In the genomic region with DNA sequence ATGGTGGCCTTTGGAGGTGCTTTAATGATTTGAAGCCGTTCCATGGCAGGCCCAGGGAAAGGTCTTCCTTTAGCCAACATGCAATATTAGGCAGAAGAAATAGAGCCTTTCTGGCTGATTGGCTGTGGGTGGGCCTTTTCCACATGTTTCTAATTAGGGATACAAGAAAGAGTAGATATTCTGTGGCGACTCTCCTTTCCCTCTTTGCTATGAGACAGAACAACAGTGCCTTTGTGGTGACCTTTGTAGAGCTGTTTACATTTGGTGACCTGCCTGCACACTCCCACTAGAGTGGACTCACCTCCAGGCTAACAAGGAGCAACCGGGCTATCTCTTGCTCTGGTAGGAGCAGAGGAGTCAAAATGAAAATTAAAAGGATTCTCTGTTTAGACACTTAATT, we compare ENCODE assay signal across 13 mouse cellular contexts.
DNase-seq lines count a peak whose midpoint lies in the region; ATAC-seq and TF ChIP-seq lines count a peak whose summit lies in the region.
"Had no signal": no experiment of that assay in that cellular context is flagged by ENCODE, and none has a peak within 500 bp of the region (broad histone marks: within the 10 kb centered on the region; RNA-seq: fewer than 3 reads in every experiment).

No protein-coding gene starts in this region.

- H3K9me3 ChIP-seq in lung, embryonic 14.5 days (ENCODE audit: low read depth, low read length), result no peaks in the 10 kb centered on the region
- no peaks in the 10 kb centered on the region for H3K9me3 ChIP-seq in heart, embryonic 16.5 days (replicated peaks; ENCODE audit: control insufficient read depth, low read length)
- H3K9me3 ChIP-seq: neural tube, embryonic 13.5 days had no signal

- H3K4me3 ChIP-seq in lung, embryonic 14.5 days (ENCODE audit: low read depth, low read length), result no peak overlapping the region
- no peak overlapping the region for H3K4me3 ChIP-seq in heart, embryonic 16.5 days (ENCODE audit: low read length)
- H3K4me3 ChIP-seq: erythroblast, embryonic 14.5 days; neural tube, embryonic 13.5 days had no signal

- H3K9ac ChIP-seq in lung, embryonic 14.5 days, result no peak overlapping the region
- no peak overlapping the region for H3K9ac ChIP-seq in heart, embryonic 16.5 days (ENCODE audit: low read length)
- H3K9ac ChIP-seq: neural tube, embryonic 13.5 days had no signal

- WGBS in lung, embryonic 14.5 days, result 18% methylated on average over 3 of the region's 3 CpGs
- 35% methylated on average over 3 of the region's 3 CpGs for WGBS in heart, embryonic 16.5 days

- DNase-seq in gastrocnemius, adult 18-20 months (ENCODE audit: low spot score), result peak; percentile 31
- no peak for DNase-seq in gastrocnemius, postnatal 25 days
- DNase-seq in lung, embryonic 14.5 days, result peak; percentile 41
- no peak for DNase-seq in lung, adult 18-20 months
- DNase-seq in skeletal muscle tissue, adult 2 months (ENCODE audit: low read depth, low spot score), result peak; percentile 38
- DNase-seq in thymus, adult 18-20 months, result no peak
- DNase-seq: adrenal gland, adult 8-10 months; cerebellum, adult 18-20 months; gastrocnemius, postnatal 14 days had no signal

- no peak for TF ChIP-seq CTCF in lung, embryonic 14.5 days (IDR thresholded peaks at IDR 0.05; ENCODE audit: low read depth)

- ATAC-seq in lung, embryonic 14.5 days (ENCODE audit: insufficient read depth), result no peak
- ATAC-seq in heart, embryonic 16.5 days (replicated peaks; ENCODE audit: extremely low read depth, insufficient read depth, low FRiP score), result no peak
- ATAC-seq in granulocyte monocyte progenitor cell, adult 5-6 weeks (replicated peaks; ENCODE audit: poor library complexity, severe bottlenecking), result no peak

- no peaks in the 10 kb centered on the region for H3K27me3 ChIP-seq in lung, embryonic 14.5 days (ENCODE audit: insufficient read depth, low read length)
- no peaks in the 10 kb centered on the region for H3K27me3 ChIP-seq in heart, embryonic 16.5 days (ENCODE audit: control insufficient read depth, insufficient read depth, low read length)
- H3K27me3 ChIP-seq: neural tube, embryonic 13.5 days had no signal

- no peak overlapping the region for H3K4me2 ChIP-seq in lung, embryonic 14.5 days
- H3K4me2 ChIP-seq in heart, embryonic 16.5 days (ENCODE audit: low read depth, low read length), result no peak overlapping the region
- H3K4me2 ChIP-seq: neural tube, embryonic 13.5 days had no signal

- peaks cover 33% of the 10 kb centered on the region for H3K4me1 ChIP-seq in lung, embryonic 14.5 days (ENCODE audit: insufficient read depth)
- peaks cover 24% of the 10 kb centered on the region for H3K4me1 ChIP-seq in heart, embryonic 16.5 days (ENCODE audit: control insufficient read depth, insufficient read depth, low read length)

- H3K36me3 ChIP-seq in lung, embryonic 14.5 days (ENCODE audit: insufficient read depth), result no peaks in the 10 kb centered on the region
- H3K36me3 ChIP-seq in heart, embryonic 16.5 days (ENCODE audit: control insufficient read depth, insufficient read depth), result no peaks in the 10 kb centered on the region
- H3K36me3 ChIP-seq: neural tube, embryonic 13.5 days had no signal

- peak overlapping the region; percentile 90 for H3K27ac ChIP-seq in lung, embryonic 14.5 days (ENCODE audit: low read depth)
- peak overlapping the region; percentile 56 for H3K27ac ChIP-seq in heart, embryonic 16.5 days (ENCODE audit: low read length)
- H3K27ac ChIP-seq: neural tube, embryonic 13.5 days had no signal

Comparison
In these comparisons a context has a peak if more than half of its experiments do, and no peak if none do; other contexts are left out.
1. DNase-seq: peak in gastrocnemius, adult 18-20 months (single experiment), lung, embryonic 14.5 days (single experiment) and skeletal muscle tissue, adult 2 months (single experiment); none in gastrocnemius, postnatal 25 days (single experiment), lung, adult 18-20 months (0 of 2) and thymus, adult 18-20 months (0 of 2).